Mouse (Mus musculus) forebrain, postnatal 0 days (tissue): Measurements from ENCODE around the gene Rusc2. TPM values are rescaled to one million over a fixed set of nuclear protein-coding genes. Genes with fewer than 3 reads are reported as not detected.

Experiments
- ATAC-seq: fragments of 200-750 bp; cut with Nextera tagmentation; 2 replicates; pipeline ENCODE4 v1.8.0; 2017; ENCODE audit warnings: mild to moderate bottlenecking, moderate library complexity
- DNase-seq: peaks from one replicate; pipeline ENCODE4 v3.0.0-alpha.2; 2015
- H3K27ac ChIP-seq: fragments of 300-500 bp; sonication (generic); 2 replicates; pipeline ENCODE4 v1.5.1; 2014; ENCODE audit warnings: low read depth, mild to moderate bottlenecking, antibody characterized with exemption, low read length, moderate library complexity, mixed read lengths
- H3K27me3 ChIP-seq: fragments of 300-500 bp; sonication (generic); 2 replicates; pipeline ENCODE4 v1.6.1; 2014; ENCODE audit warnings: mild to moderate bottlenecking, low read length, mixed read lengths; ENCODE audit not compliant: insufficient read depth
- H3K36me3 ChIP-seq: fragments of 300-500 bp; sonication (generic); 2 replicates; pipeline ENCODE4 v1.6.1; 2014; ENCODE audit warnings: mild to moderate bottlenecking, moderate library complexity; ENCODE audit not compliant: insufficient read depth
- H3K4me1 ChIP-seq: fragments of 300-500 bp; sonication (generic); 2 replicates; pipeline ENCODE4 v1.6.1; 2014; ENCODE audit warnings: antibody characterized with exemption; ENCODE audit not compliant: insufficient read depth
- H3K4me2 ChIP-seq: fragments of 300-500 bp; sonication (generic); 2 replicates; pipeline ENCODE4 v1.6.1; 2014; ENCODE audit warnings: low read depth, mild to moderate bottlenecking, moderate library complexity
- H3K4me3 ChIP-seq: fragments of 300-500 bp; sonication (generic); 2 replicates; pipeline ENCODE4 v1.5.1; 2014; ENCODE audit warnings: low read depth, low read length, mixed read lengths
- H3K9ac ChIP-seq: fragments of 300-500 bp; sonication (generic); 2 replicates; pipeline ENCODE4 v1.6.1; 2014; ENCODE audit warnings: mild to moderate bottlenecking
- H3K9me3 ChIP-seq: fragments of 300-500 bp; sonication (generic); 2 replicates; pipeline ENCODE4 v1.6.1; 2016; ENCODE audit warnings: low read length
- CTCF ChIP-seq: sonication (generic); IDR thresholded peaks from 2 replicates; pipeline ENCODE4 v1.5.1; 2016; ENCODE audit warnings: antibody characterized with exemption, control low read depth, low read depth
- WGBS: fragments of 180-500 bp; shearing (Covaris S2); extraction: QIAGEN DNeasy Blood & Tissue Kit; methylation state at CpG from one replicate; pipeline ENCODE4 v1.1.7; 2014; 5-methylcytosine and 5-hydroxymethylcytosine counted together
- polyA plus RNA-seq: library from polyadenylated mRNA; unstranded; fragments of >200 nt; fragmentation: Nextera tagmentation; extraction: Ambion mirVana; gene quantifications from 2 replicates; pipeline ENCODE4 v1.2.1, GENCODE M21; 2015
- total RNA-seq: library from RNA; depleted of rRNA; stranded (reverse); fragments of >200 nt; gene quantifications from 2 replicates; pipeline ENCODE4 v1.2.3, GENCODE M21; 2014

Rusc2 gene
- total and polyA plus RNA-seq, 2 experiments from 2014 or later = 75.8 to 148 TPM

GRCm38 (mm10) chr4:43344932-43345331 is 36.8 kb upstream of the Rusc2 start:
- DNase-seq = no peak
- no peak overlapping the region for H3K27ac ChIP-seq
- no peak overlapping the region for H3K4me3 ChIP-seq
- no peaks in the 10 kb centered on the region for H3K9me3 ChIP-seq
- no peaks in the 10 kb centered on the region for H3K27me3 ChIP-seq
- H3K4me1 ChIP-seq = no peaks in the 10 kb centered on the region
- H3K4me2 ChIP-seq = no peak overlapping the region
- ATAC-seq = no peak
- H3K9ac ChIP-seq = no peak overlapping the region
- WGBS = 73% methylated on average over 2 of the region's 2 CpGs
- no peaks in the 10 kb centered on the region for H3K36me3 ChIP-seq
- no peak for TF ChIP-seq CTCF

DNA sequence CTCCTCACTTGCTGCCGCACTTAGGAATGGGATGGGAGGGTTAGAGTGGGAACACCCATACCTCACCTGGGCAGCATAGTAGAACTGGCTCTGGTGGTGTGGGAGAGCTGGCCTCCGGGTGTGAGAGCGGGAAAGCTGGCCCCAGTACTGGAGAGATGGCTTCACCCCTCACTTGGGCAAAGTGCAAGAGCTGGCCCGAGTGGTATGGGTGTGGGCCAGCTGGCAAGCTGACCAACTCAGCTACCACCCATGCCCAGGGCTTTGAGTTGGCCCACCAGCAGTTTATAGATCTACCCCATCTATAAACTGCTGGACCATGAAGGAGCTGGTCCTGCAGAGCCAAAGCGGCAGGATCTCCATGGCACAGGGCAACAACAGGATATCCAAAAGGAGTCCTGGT is 32.6 kb upstream of the Rusc2 start:
- Histone ChIP-seq H3K27me3 (no peaks in the 10 kb centered on the region), H3K4me1 (no peaks in the 10 kb centered on the region), H3K4me2 (no peak overlapping the region), H3K4me3 (no peak overlapping the region), H3K27ac (no peak overlapping the region), H3K9ac (no peak overlapping the region), H3K9me3 (no peaks in the 10 kb centered on the region), H3K36me3 (no peaks in the 10 kb centered on the region)
- no peak for TF ChIP-seq CTCF
- DNase-seq (no peak), ATAC-seq (no peak)
- 81% methylated on average over 5 of the region's 5 CpGs for WGBS

DNA sequence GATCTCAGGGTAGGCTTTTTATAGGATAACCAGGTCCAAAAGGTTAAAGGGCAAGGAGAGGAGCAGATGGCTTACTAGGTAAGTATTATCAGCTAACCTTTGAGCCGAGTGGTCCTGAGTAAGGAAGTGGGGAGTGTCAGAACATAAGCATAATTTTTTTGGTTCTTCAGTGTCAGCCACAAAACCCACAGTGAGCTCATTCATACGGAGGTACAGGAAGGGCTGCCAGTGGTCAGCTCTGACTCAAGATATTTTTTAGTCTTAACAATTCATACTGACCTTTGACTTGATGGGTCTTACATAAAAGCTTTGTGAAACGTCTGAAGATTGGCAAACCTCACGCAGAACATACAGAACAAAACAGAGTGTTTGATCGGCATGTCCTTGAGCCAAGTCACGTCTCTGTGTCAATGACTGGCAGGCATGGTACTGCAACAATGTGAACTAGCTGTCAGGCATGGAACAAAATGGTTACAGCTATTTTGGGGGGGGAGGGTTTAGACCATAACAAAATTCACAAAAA is 31.7 kb upstream of the Rusc2 start:
- H3K36me3 ChIP-seq = no peaks in the 10 kb centered on the region
- ATAC-seq (no peak), DNase-seq (no peak)
- no peaks in the 10 kb centered on the region for H3K27me3 ChIP-seq
- no peaks in the 10 kb centered on the region for H3K9me3 ChIP-seq
- H3K9ac ChIP-seq = no peak overlapping the region
- no peak overlapping the region for H3K4me3 ChIP-seq
- H3K27ac ChIP-seq = no peak overlapping the region
- WGBS = 74% methylated on average over 6 of the region's 6 CpGs
- no peak for TF ChIP-seq CTCF
- H3K4me2 ChIP-seq = no peak overlapping the region
- no peaks in the 10 kb centered on the region for H3K4me1 ChIP-seq

- no peak overlapping the region for H3K4me2 ChIP-seq
- H3K27ac ChIP-seq = no peak overlapping the region
- no peaks in the 10 kb centered on the region for H3K27me3 ChIP-seq
- no peaks in the 10 kb centered on the region for H3K36me3 ChIP-seq
- 89% methylated on average over 6 of the region's 6 CpGs for WGBS
- DNase-seq (no peak), ATAC-seq (no peak)
- no peak overlapping the region for H3K4me3 ChIP-seq
- TF ChIP-seq CTCF = no peak
- no peak overlapping the region for H3K9ac ChIP-seq
- no peaks in the 10 kb centered on the region for H3K9me3 ChIP-seq
- no peaks in the 10 kb centered on the region for H3K4me1 ChIP-seq
Observed at GRCm38 (mm10) chr4:43353662-43354061, 28.1 kb upstream of the Rusc2 start.

DNA sequence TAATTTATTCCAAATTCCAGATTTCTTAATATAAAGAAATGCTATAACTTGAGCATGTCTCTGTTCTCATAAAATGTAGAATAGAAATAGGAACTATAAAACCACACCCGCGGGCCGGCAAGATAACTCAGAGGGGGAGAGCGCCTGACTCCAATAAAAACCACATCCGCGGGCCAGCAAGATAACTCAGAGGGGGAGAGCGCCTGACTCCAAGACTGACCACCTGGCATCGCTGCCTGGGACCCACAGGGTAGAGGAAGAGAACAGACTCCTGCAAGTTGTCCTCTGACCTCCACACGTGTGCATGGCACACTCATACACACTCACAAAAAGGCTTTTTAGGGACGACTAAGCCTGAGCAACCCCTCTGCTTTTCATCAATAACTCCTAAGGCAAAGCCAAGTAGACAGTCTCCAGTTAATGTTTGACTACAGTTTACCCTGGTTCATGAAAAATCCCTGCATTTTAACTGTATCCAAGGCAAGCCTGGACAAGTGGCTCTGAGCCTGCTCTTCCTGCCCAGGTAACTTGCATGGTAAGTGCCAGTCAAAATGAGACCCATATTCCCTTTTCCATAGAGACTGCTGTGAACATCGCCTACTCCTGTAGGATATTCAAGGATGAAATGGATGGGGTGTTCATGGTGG is 16.7 kb upstream of the Rusc2 start:
- Histone ChIP-seq H3K4me2 (no peak overlapping the region), H3K4me1 (no peaks in the 10 kb centered on the region), H3K27ac (no peak overlapping the region), H3K9ac (no peak overlapping the region), H3K9me3 (no peaks in the 10 kb centered on the region), H3K36me3 (no peaks in the 10 kb centered on the region), H3K27me3 (no peaks in the 10 kb centered on the region), H3K4me3 (no peak overlapping the region)
- 94% methylated on average over 11 of the region's 11 CpGs for WGBS
- no peak for DNase-seq
- no peak for TF ChIP-seq CTCF
- ATAC-seq = no peak

DNA sequence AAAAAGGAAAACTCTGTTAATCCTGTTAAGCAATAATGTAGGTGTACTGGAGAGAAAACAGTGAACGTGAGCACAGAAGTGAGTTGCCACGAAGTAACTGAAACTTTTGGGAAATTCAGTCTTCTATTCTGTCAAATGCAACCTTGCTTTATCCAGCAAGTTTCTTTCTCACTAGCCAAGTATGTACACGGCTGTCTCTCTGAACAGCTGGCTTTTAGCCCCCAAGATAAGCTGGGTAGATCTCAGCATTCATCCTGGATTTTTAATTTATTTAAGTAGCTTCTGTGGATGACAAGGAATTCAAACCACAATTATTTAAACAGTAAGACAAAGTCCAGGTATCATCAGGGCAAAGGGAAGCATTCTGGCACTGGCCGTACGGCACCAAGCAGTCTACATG is 14.5 kb upstream of the Rusc2 start:
- no peak for DNase-seq
- Histone ChIP-seq H3K4me1 (no peaks in the 10 kb centered on the region), H3K27me3 (no peaks in the 10 kb centered on the region), H3K4me3 (no peak overlapping the region), H3K9ac (no peak overlapping the region), H3K36me3 (no peaks in the 10 kb centered on the region), H3K27ac (no peak overlapping the region), H3K4me2 (no peak overlapping the region), H3K9me3 (no peaks in the 10 kb centered on the region)
- WGBS = 86% methylated on average over 5 of the region's 5 CpGs
- no peak for ATAC-seq
- no peak for TF ChIP-seq CTCF

- Histone ChIP-seq H3K4me1 (no peaks in the 10 kb centered on the region), H3K36me3 (no peaks in the 10 kb centered on the region), H3K4me2 (no peak overlapping the region), H3K4me3 (no peak overlapping the region), H3K27me3 (no peaks in the 10 kb centered on the region), H3K9ac (no peak overlapping the region), H3K27ac (no peak overlapping the region), H3K9me3 (no peaks in the 10 kb centered on the region)
- 95% methylated on average over 9 of the region's 9 CpGs for WGBS
- ATAC-seq = no peak
- no peak for DNase-seq
- no peak for TF ChIP-seq CTCF
Observed at GRCm38 (mm10) chr4:43367787-43368186, 14.0 kb upstream of the Rusc2 start.
